Mouse (Mus musculus) embryo, embryonic 10 days (tissue): ENCODE measurements at regions not wholly inside any gene's neighbourhood (a gene's known extent, or its start where the extent isn't known, plus 50 kb on each side); places are given as distances from the start of the nearest gene placed in this dataset.

Experiments
- DNase-seq: peaks from one replicate; pipeline ENCODE4 v3.0.0-alpha.2; 2015; ENCODE audit warnings: low spot score

DNA sequence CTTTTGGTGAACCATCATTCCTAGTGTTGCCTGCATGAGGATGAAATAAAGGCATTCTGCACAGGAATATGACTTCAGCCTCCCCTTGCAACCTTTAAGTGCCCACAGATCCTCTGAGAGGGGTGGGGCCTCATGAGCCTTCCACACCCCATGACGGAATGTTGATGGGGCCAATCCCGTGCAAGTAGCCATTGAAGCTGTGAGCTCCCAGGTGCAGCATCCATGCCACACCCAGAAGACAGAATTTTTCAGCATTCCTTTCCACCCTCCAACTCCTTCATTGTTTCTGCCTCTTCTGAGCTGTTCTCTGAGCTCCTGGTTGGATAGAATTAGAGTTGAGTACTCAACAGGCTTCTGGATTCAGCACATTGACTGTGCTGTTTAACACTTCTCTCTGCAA lies 174.6 kb upstream of the Srrm4 start:
- DNase-seq, result no peak

DNA sequence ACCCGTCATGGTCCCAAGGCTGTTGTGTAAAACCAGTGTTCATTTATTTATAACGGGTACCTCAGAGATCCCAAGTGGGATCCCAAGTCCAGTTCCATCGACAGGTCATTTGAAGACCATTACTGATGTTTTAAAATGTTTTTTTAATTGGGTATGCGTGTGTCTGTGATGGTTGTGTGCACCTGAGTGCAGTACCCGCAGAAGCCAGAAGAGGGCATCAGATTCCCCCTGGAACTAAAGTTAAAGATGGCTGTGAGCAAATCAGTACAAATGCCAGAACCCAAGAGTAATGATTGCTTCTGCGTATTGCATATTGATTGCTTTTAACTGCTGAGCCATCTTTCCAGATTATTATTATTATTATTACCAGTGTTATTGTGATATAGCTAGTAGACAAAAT lies 169.7 kb upstream of the Srrm4 start:
- DNase-seq, result no peak

DNA sequence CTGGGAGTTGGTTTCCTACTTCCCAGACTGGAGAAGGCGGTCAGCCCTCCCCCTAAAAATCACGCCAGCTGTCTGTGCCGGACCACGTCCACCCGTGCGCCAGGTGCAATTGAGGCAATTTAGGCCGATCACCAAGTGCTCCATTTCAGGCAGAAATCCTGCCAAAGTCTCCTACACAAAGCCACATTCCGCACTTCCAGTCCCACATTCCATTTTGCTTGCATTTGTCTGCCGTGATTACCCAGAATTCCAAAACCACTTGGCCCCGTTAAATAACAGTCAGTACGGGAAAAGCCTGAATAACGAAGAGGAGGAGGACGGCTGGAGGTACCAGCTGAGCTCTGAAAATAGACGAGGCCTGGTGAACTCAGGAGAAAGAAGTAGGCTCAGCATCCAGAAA lies 167.1 kb upstream of the Srrm4 start:
- no peak for DNase-seq

DNA sequence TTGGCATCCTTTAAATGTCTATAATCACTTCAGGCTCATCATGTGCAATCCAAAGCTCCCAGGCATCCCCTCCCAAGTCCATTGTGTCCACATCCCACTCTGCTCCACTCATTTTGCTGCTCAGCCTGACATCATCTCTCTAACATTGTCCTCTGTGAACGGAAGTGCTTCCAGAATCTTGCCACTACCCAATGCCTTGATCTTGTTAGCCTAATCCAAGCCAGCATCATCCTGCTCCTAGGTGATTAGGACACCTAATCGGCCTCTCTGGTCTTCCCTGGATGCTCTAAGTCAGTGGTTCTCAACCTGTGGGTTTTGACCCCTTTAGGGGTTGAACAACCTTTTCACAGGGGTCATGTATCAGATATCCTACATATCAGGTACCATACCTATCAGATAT lies 161.3 kb upstream of the Srrm4 start:
- no peak for DNase-seq

DNA sequence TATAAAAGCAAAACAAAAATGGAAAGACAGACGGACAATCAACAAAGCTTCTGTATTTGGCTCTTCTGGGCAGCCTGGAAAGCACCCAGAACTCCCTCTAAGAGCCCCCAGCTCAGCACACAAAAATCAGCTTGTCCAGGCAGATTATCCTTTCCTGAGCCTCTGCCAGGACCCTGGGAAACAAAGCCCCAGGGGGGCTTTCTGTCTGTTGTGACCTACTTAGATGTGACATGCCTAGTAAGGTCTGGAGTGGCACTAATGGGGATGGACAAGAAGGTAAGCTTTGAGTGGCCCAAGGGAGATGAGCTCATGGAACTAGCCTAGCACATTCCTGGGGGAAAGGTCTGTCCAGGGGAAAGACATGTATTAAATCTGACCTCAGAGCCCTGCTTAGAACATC lies 160.5 kb upstream of the Srrm4 start:
- DNase-seq, result no peak

DNA sequence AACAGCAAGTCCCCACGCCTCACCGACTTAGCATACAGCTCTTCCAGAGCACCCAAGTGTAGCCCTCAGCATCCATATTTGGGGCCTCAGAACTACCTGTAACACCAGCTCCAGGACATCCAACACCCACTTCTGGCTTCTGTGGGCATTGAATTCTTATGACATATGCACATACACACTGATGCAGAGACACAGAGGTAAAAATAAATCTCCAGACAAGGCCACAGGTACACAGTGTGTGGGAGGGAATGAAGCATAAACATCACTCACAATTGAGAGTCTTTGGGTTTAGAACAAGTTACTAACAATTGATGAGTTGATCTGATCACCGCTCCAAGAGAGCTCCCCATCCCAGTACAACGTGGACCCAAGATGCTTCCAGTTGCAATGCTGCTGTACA lies 154.2 kb upstream of the Srrm4 start:
- DNase-seq, result no peak

DNA sequence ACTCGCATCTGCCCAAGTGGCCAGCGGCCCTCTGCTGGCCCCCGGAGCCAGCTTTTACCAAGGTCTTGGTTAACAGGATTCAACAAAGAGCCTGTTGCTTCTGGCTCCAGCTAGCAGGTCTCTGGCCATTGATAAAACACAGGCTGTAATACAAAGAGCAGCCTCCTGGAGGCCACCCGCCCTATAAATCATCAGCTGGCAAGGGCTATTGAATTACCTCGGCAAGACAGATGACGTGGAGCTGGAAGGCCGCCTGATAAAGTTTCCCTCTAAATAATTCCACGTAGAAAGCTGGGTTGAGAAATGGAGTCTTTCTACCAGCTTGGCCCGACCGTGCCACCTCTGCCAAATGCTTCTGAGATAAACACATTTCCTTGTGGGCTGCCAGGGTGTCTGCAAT lies 152.8 kb upstream of the Srrm4 start:
- DNase-seq, result peak; percentile 53

DNA sequence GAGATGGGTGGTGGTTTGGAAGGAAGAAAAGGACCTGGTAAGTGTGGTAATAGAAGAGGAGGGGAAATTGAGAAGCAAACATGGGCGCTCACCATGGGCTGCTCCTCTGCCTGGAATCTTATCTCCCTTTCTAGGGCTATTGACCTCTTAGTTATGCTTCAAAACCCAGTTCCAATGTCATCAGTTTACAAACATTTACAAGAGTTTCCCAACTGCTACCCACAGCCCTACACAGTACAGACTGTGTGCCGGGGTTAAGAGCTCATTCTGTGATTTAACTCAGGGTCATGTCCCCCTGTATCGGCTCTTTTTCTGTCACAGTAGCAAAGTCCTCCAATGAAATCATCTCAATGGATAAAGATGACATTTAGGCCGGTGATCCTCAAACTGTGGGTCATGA lies 144.0 kb upstream of the Srrm4 start:
- no peak for DNase-seq

DNA sequence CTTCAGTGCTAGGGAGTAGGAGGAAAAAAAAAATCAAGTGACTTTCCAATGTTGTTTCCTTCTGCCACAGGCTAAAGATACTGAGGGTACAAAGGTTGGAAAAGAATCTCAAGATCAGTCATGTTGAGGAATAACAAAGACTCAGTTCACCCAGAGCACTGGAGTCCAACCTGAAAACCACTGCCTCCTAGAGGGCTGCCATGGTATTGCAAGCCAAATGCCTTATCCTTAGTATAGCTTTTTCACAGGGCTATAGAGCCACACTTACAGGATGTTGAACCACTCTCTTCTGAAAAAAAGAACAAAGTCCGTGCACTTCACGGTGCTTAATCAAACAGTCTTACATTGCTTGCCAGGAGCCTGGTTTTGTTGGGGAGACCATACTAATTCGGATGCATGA lies 139.9 kb upstream of the Srrm4 start:
- DNase-seq, result no peak

DNA sequence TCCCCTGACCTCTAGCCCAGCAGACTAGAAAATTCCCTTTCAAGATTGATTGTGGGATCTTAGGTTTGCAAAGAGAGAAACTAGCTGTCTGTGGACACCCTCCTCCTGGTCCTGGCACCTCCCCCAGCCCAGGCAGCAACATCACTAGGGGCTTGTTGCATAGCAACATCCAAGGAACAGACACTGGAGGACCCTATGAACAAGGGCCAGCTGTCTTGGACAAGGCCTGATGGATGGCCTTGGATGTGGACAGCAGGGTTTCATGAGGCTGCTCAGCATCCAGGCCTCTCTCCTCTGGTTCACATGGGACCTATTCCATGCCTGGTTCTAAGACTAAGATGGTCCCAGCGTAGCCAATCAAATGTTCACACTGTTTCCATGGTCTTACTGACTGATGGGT lies 127.6 kb upstream of the Srrm4 start:
- DNase-seq, result peak; percentile 25

DNA sequence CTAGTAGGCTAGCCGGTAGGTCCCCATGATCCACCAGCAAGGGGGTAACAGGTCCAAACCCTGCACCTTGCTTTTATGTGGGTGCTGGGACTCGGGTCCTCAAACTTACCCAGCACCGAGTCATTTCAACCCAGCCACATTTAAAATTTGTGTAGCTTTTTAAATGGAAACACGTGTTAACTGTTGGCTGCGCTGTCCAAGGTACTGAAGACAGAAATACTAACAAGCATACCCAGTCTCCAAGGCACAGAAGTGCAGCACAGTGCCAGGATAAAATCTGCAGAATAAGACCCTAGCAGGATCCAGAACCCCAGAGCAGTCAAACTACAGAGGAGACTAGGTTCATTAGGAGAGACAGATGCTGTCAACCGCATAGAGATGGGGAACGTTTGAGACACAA lies 122.6 kb upstream of the Srrm4 start:
- DNase-seq, result peak; percentile 82

DNA sequence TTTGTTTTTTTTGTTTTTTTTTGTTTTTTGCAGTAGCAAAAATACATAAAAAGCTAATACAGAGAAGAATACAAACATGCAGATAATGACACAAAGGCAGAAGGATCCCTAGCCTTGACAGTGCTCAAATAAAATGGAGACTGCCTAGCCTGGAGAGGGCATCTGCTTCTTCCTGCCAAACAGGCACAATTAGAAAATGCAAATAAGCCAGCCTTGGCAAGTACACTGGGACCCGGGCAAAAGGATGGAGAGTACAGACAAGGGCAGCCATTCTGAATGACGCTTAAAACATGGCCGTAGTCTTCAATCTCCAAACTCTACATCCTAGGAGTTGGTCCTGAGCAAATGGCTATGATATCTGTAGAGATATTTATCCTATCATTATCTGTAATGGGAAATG lies 120.4 kb upstream of the Srrm4 start:
- no peak for DNase-seq

DNA sequence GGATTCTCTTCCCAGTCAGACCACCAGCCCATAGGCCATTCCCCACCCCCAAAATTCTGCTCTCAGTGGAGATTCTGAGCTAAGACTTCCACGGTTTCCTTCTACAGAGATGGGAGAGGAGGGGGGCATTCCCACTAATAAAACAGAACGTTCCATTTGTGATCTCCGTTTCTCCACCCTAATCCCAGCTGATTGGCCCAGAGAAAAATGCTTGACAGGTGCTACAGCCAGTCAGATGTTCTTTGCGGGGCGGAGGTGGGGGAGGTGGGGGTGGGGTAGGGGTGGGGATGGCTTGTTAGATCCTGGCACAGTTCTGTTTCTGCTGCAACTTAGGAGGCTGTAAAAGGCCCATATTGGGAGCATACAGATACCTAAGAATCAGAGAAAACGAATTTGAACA lies 116.9 kb upstream of the Srrm4 start:
- DNase-seq, result no peak

DNA sequence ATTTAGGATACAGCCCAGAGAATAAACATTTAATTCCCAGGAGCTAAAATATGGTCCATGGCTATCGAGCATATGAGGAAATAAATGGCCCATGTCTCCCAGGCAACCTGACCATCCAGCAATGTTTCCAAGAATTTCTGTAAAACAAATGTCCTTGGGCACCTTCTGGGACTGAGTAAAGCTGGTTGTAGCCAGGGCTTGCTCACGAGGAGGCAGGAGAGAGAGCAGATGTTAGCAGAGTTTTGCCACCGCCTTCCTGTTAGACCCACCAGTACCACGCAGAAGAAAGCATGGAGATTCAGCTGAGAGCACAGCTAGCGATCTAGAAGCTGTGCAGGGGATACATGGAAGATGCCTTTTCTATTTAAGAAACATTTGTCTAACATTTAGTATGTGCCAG lies 70.8 kb upstream of the Srrm4 start:
- no peak for DNase-seq

DNA sequence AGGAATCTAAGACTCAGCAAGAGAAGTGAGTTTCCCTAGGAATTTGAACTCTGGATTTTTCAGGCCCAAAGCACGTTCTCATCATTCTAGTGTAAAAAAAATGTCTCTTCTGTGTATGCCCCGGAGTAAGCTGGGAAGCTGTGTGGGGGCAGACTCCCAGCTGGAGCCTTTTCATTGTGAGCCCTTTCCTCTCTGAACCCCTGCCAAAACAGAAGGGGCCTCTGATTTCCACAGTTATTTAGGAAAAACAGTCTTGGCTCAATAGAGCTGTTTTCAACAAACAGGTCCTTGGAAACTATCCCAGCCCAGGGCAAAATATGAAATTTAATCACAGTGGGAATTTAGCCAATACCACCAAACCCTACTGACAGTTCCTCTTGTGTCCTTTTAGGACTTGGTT lies 70.2 kb upstream of the Srrm4 start:
- no peak for DNase-seq

DNA sequence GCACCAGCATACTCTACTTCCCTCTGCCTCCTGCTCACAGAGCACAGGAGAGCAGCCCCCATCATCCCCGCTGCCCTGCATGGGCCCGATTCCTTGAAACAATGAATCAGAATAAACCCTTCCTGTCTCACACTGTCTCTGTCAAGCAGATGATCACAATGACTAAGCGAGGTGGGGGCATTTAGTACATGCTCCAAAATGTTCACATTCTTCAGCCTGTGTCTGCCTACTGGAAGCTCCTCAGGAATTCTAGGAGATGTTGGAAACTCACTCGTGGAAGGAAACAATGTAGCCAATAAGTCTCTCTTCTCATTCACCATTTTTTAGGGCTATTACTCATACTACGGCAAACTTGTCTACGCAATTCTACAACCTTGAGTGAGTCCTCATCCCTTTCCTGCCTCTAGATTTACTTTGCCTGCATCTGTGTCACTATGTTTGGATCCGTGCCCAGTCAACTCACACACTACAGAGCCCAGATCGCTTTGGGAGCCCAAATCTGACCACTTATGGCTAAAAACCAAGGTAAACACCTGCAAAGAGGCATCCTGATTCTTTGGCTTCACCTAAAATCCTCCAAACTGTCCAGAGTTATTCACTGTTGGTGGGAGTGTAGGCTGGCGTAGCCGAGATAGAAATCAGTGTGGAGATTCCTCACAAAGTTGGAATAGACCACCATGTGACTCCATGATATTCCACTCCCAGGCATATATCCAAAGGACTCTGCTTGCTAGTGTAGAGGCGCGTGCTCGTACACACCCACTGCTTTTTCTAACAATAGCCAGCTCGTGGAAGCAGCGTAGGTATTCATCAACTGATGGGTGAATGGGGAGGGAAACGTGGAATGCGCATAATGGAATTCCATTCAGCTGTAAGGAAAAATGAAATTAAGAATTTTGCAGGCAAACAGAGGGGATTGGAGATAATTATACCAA lies 63.1 kb upstream of the Srrm4 start:
- no peak for DNase-seq
